Mouse (Mus musculus): ENCODE measurements at regions not wholly inside any gene's neighbourhood (a gene's known extent, or its start where the extent isn't known, plus 50 kb on each side); places are given as distances from the start of the nearest gene placed in this dataset.

DNA sequence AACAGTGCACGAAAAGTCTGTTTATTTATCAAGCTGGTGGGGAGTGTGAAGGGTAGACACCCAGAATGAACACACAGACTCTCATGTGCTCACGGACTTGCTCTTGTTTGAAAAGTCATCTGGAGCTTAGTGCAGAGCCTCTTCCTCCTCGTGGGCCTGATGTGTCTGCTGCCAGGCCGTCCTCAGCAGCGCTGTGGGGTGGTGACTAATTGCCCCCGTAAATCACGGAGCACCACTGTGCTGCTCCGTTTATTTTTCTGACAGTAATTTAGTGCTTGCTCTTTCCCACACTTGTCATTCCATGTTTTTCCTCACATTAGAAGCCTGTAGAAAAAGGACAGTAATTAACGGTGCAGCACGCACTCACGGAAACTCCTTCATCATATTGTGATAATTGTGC lies 51.2 kb upstream of the Gm17304 start:
- Histone ChIP-seq H3K27ac (no peak overlapping the region), H3K9ac (no peak overlapping the region), H3K4me3 (replicated peaks; ENCODE audit: low read length) (no peak overlapping the region), H3K4me2 (replicated peaks) (no peak overlapping the region), H3K27me3 (ENCODE audit: control insufficient read depth, insufficient read depth, low read length) (peaks cover 64% of the 10 kb centered on the region), H3K9me3 (ENCODE audit: control insufficient read depth, low read length) (no peaks in the 10 kb centered on the region), H3K4me1 (replicated peaks; ENCODE audit: control insufficient read depth, insufficient read depth, low read length) (peaks cover 28% of the 10 kb centered on the region), H3K36me3 (replicated peaks; ENCODE audit: control insufficient read depth, insufficient read depth) (no peaks in the 10 kb centered on the region)
- 37% methylated on average over 11 of the region's 11 CpGs for WGBS
- ATAC-seq (ENCODE audit: low FRiP score) (peak; percentile 42; the same call in 1 of the 2 replicates), DNase-seq (ENCODE audit: low spot score) (no peak)

DNA sequence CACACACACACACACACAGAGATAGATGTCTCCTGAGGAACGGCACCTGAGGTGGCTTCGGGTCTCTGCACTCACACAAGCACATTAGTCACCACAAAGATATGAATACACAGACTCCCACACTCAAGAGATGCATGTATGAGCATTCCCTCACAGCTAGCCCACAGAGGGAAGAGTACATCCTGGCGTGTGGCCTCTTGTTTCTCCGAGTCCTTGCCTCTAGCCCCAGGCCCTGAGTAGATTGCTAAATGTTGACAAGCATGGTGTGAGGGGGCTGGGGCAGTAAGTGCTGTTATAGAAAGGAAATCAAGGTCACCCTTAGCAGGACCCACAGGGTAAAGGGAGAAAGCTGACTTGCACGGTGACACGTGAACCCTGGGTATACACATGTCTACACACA lies 69.6 kb upstream of the Gm17304 start:
- Histone ChIP-seq H3K36me3 (replicated peaks; ENCODE audit: control insufficient read depth, insufficient read depth) (no peaks in the 10 kb centered on the region), H3K27ac (no peak overlapping the region), H3K4me3 (replicated peaks; ENCODE audit: low read length) (no peak overlapping the region), H3K9me3 (ENCODE audit: control insufficient read depth, low read length) (no peaks in the 10 kb centered on the region), H3K4me1 (replicated peaks; ENCODE audit: control insufficient read depth, insufficient read depth, low read length) (no peaks in the 10 kb centered on the region), H3K4me2 (replicated peaks) (no peak overlapping the region), H3K27me3 (ENCODE audit: control insufficient read depth, insufficient read depth, low read length) (peaks cover 10% of the 10 kb centered on the region; the same call in 1 of the 2 replicates), H3K9ac (no peak overlapping the region)
- ATAC-seq (ENCODE audit: low FRiP score) (no peak), DNase-seq (ENCODE audit: low spot score) (no peak)
- WGBS: 85% methylated on average over 6 of the region's 6 CpGs

DNA sequence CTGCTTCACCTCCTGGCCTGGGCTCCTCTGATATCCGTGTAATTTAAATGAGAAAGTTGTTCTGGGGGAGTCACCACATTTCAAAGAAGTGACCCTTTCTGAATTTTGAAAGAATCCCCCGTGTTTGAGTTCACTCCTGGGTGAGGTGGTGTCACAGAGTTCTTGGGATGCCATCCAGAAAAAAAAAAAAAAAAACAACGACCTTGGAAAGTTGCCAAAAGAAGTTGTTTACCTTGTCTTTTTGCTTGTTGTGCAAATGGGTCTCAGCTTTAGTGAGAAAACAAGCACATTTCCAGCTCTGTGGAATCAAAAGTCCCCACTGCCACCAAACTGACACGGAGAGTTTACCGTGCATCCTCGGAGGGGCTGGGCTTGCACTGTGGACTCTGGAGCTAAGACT lies 71.7 kb upstream of the Gm17304 start:
- H3K4me3 ChIP-seq (replicated peaks; ENCODE audit: low read length): no peak overlapping the region
- H3K27me3 ChIP-seq (ENCODE audit: control insufficient read depth, insufficient read depth, low read length): peaks cover 10% of the 10 kb centered on the region; the same call in 1 of the 2 replicates
- H3K4me2 ChIP-seq (replicated peaks): no peak overlapping the region
- no peak for DNase-seq (ENCODE audit: low spot score)
- 19% methylated on average over 6 of the region's 6 CpGs for WGBS
- H3K9ac ChIP-seq: no peak overlapping the region
- H3K27ac ChIP-seq: no peak overlapping the region
- ATAC-seq (ENCODE audit: low FRiP score): no peak
- H3K9me3 ChIP-seq (ENCODE audit: control insufficient read depth, low read length): no peaks in the 10 kb centered on the region
- H3K36me3 ChIP-seq (replicated peaks; ENCODE audit: control insufficient read depth, insufficient read depth): no peaks in the 10 kb centered on the region
- H3K4me1 ChIP-seq (replicated peaks; ENCODE audit: control insufficient read depth, insufficient read depth, low read length): no peaks in the 10 kb centered on the region

DNA sequence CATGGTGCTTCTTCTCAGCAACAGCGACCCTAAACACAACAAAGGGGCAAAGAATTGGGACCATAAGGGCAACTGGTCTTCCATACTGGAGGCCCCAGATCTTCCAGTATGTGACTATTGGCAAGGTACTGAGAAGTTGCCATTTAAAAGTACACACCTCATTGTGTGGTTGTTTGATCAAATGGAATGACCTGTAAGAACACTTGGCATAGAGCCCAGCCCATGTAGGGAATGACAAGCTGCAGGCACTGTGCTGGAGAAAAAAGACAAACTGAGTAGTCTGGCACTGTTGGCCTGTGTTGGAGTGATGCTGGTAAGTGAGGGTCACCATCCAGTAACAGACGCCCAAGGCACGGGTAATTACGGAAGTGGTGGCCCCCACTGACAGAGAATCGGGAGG lies 72.8 kb upstream of the Gm17304 start:
- Histone ChIP-seq H3K9me3 (ENCODE audit: control insufficient read depth, low read length) (no peaks in the 10 kb centered on the region), H3K4me1 (replicated peaks; ENCODE audit: control insufficient read depth, insufficient read depth, low read length) (no peaks in the 10 kb centered on the region), H3K27ac (no peak overlapping the region), H3K27me3 (ENCODE audit: control insufficient read depth, insufficient read depth, low read length) (peaks cover 10% of the 10 kb centered on the region; the same call in 1 of the 2 replicates), H3K9ac (no peak overlapping the region), H3K36me3 (replicated peaks; ENCODE audit: control insufficient read depth, insufficient read depth) (no peaks in the 10 kb centered on the region), H3K4me2 (replicated peaks) (no peak overlapping the region), H3K4me3 (replicated peaks; ENCODE audit: low read length) (no peak overlapping the region)
- DNase-seq (ENCODE audit: low spot score): no peak
- 85% methylated on average over 5 of the region's 5 CpGs for WGBS
- no peak for ATAC-seq (ENCODE audit: low FRiP score)

DNA sequence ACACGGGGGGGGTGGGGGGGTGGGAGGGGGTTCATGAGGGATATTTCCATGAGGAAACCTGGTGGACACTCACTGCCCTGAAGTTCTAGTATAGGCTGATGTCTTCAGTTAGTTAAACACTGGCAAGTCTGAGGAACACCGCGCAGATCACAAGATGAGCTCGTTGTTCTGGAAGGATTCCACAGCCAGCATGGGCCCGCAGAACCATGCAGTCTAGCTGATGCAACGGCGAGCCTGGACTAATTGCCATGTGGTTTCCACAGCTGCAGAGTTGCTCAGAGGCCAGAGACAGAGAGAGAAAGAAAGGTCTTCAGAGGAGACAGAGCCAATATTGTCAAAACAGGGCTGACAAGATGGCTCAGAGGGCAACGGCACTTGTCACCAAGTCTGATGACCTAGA lies 70.8 kb upstream of the Barhl2 start:
- H3K27me3 ChIP-seq (ENCODE audit: control insufficient read depth, insufficient read depth, low read length): no peaks in the 10 kb centered on the region
- ATAC-seq (ENCODE audit: low FRiP score) (no peak), DNase-seq (ENCODE audit: low spot score) (no peak)
- WGBS: 82% methylated on average over 8 of the region's 8 CpGs
- no peak overlapping the region for H3K4me2 ChIP-seq (replicated peaks)
- H3K36me3 ChIP-seq (replicated peaks; ENCODE audit: control insufficient read depth, insufficient read depth): no peaks in the 10 kb centered on the region
- no peak overlapping the region for H3K9ac ChIP-seq
- no peak overlapping the region for H3K4me3 ChIP-seq (replicated peaks; ENCODE audit: low read length)
- H3K9me3 ChIP-seq (ENCODE audit: control insufficient read depth, low read length): no peaks in the 10 kb centered on the region
- H3K4me1 ChIP-seq (replicated peaks; ENCODE audit: control insufficient read depth, insufficient read depth, low read length): no peaks in the 10 kb centered on the region
- H3K27ac ChIP-seq: no peak overlapping the region

DNA sequence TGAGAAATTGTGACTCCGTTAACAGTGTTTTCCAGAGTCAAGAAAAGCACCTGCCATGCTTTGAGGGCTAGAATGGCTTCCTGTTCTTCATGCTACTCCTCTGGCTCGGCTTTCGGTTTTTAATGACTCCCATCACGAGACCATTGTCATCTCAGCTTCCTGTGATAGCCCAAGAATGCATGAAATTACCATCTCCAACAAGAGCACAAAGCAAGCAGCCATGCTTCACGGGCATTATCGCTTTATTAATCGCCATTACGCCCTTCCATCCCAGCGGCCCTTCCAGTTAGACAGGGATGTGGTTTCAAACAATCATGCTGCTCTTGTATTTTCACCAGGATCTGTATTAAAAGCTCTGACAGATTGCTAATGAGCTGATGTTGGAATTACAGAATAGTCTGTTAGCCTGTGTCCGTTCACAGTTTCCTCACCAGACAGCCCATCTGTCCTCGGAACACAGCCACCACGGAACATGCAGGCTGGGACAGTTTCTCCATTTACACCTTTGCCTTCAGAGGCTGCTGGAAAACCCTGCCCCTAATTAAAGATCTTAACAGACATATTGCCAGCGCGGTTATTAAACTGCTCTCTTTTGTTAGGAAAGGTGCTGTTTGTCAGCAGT lies 69.5 kb upstream of the Barhl2 start:
- ATAC-seq (ENCODE audit: low FRiP score): no peak
- Histone ChIP-seq H3K4me2 (replicated peaks) (no peak overlapping the region), H3K9ac (no peak overlapping the region)

DNA sequence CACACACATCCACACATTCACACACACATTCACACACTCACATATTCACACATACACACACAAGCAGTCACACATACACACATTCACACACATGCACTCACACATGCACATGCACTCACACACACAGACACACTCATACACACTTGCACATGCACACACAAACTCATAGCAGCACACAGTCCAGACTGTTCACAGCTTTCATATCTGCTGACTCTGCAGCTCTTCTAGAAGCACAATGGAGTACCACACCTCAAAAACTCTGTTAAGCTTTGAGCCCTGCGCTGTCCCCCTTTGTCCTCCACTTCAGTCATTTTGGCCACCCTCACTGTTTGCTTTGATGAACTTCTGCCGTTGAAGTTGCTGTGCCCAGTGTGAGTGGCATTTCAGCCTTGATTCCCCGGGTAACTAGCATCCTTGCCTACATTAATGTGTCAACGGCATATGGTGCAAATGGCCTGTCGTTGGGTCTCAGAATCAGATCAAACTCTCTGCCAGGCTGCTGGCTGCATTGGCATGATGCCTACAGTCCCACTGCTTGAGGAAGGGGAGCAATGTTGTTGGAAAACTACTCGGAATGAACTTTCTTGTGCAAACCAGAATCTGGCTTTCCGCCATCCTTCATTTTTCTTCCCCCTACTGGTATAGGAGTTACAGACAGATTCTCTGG lies 54.6 kb upstream of the Barhl2 start:
- H3K27ac ChIP-seq: no peak overlapping the region
- H3K4me1 ChIP-seq (replicated peaks; ENCODE audit: control insufficient read depth, insufficient read depth, low read length): no peaks in the 10 kb centered on the region
- no peaks in the 10 kb centered on the region for H3K36me3 ChIP-seq (replicated peaks; ENCODE audit: control insufficient read depth, insufficient read depth)
- H3K4me3 ChIP-seq (replicated peaks; ENCODE audit: low read length): no peak overlapping the region
- no peaks in the 10 kb centered on the region for H3K27me3 ChIP-seq (ENCODE audit: control insufficient read depth, insufficient read depth, low read length)
- ATAC-seq (ENCODE audit: low FRiP score) (peak; percentile 60; the same call in 1 of the 2 replicates), DNase-seq (ENCODE audit: low spot score) (peak; percentile 69)
- no peaks in the 10 kb centered on the region for H3K9me3 ChIP-seq (ENCODE audit: control insufficient read depth, low read length)
- no peak overlapping the region for H3K4me2 ChIP-seq (replicated peaks)
- 62% methylated on average over 7 of the region's 7 CpGs for WGBS
- H3K9ac ChIP-seq: no peak overlapping the region

More for the DNA sequence above, 69.5 kb upstream of the Barhl2 start:
- Histone ChIP-seq H3K27me3 (ENCODE audit: control insufficient read depth, insufficient read depth, low read length) (no peaks in the 10 kb centered on the region), H3K27ac (no peak overlapping the region), H3K36me3 (replicated peaks; ENCODE audit: control insufficient read depth, insufficient read depth) (no peaks in the 10 kb centered on the region), H3K4me1 (replicated peaks; ENCODE audit: control insufficient read depth, insufficient read depth, low read length) (no peaks in the 10 kb centered on the region), H3K9me3 (ENCODE audit: control insufficient read depth, low read length) (no peaks in the 10 kb centered on the region), H3K4me3 (replicated peaks; ENCODE audit: low read length) (no peak overlapping the region)
- DNase-seq (ENCODE audit: low spot score): no peak
- whole genome bisulfite sequencing: 29% methylated on average over 14 of the region's 14 CpGs

DNA sequence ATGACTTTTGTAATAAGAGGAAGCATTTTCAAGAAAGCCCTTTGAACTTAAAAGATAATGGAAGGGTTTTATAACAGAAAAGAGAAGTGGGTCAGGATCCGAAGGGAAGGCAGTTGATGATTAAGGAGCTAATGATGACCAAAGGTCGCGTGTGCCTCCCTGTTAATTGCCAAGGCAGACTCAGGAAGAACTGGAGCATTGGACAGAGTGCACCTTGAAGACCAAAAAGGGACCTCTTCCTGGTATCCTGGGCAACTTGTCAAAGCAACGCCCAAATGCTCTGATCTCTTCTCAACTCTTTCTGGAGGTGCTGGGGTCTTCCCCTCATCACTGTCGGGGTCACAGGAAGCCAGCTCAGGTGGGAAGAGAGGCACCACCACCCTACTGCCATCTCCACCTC lies 49.9 kb upstream of the Barhl2 start:
- Histone ChIP-seq H3K27ac (no peak overlapping the region), H3K4me2 (replicated peaks) (no peak overlapping the region), H3K4me1 (replicated peaks; ENCODE audit: control insufficient read depth, insufficient read depth, low read length) (no peaks in the 10 kb centered on the region; the same call in 1 of the 2 replicates), H3K36me3 (replicated peaks; ENCODE audit: control insufficient read depth, insufficient read depth) (no peaks in the 10 kb centered on the region), H3K27me3 (ENCODE audit: control insufficient read depth, insufficient read depth, low read length) (no peaks in the 10 kb centered on the region), H3K4me3 (replicated peaks; ENCODE audit: low read length) (no peak overlapping the region), H3K9ac (no peak overlapping the region), H3K9me3 (ENCODE audit: control insufficient read depth, low read length) (no peaks in the 10 kb centered on the region)
- WGBS: 87% methylated on average over 5 of the region's 5 CpGs
- DNase-seq (ENCODE audit: low spot score) (no peak), ATAC-seq (ENCODE audit: low FRiP score) (no peak)

Data from hindbrain, embryonic 14.5 days (tissue).